Mouse (Mus musculus) stomach, embryonic 16.5 days (tissue): ENCODE data around the gene Txlnb. TPM values are rescaled to one million over a fixed set of nuclear protein-coding genes. Genes with fewer than 3 reads are reported as not detected.
"Not testable (repeated sequence)": the region's sequence is repeated elsewhere in the genome, so short reads cannot be mapped to it uniquely, and the experiment has no call there.

Source experiments
- ATAC-seq: fragments of 200-750 bp; cut with Nextera tagmentation; 2 replicates; pipeline ENCODE4 v1.8.0; 2017; ENCODE audit warnings: moderate number of reproducible peaks, moderate TSS enrichment; ENCODE audit not compliant: insufficient read depth, low FRiP score
- H3K27ac ChIP-seq: fragments of 300-500 bp; sonication (generic); 2 replicates; pipeline ENCODE4 v1.5.1; 2014; ENCODE audit warnings: low read length
- H3K27me3 ChIP-seq: fragments of 300-500 bp; sonication (generic); 2 replicates; pipeline ENCODE4 v1.6.1; 2014; ENCODE audit warnings: low read length, control low read depth, mixed read lengths; ENCODE audit not compliant: control insufficient read depth, insufficient read depth
- H3K36me3 ChIP-seq: fragments of 300-500 bp; sonication (generic); 2 replicates; pipeline ENCODE4 v1.6.1; 2014; ENCODE audit warnings: low read length; ENCODE audit not compliant: control insufficient read depth, insufficient read depth
- H3K4me1 ChIP-seq: fragments of 300-500 bp; sonication (generic); 2 replicates; pipeline ENCODE4 v1.6.1; 2014; ENCODE audit warnings: low read length, control low read depth, mixed read lengths; ENCODE audit not compliant: control insufficient read depth, insufficient read depth
- H3K4me2 ChIP-seq: fragments of 300-500 bp; sonication (generic); 2 replicates; pipeline ENCODE4 v1.6.1; 2014; ENCODE audit warnings: low read depth, low read length, mixed read lengths
- H3K4me3 ChIP-seq: fragments of 300-500 bp; sonication (generic); replicated peaks from 2 replicates; pipeline ENCODE4 v1.5.1; 2014; ENCODE audit warnings: mild to moderate bottlenecking, low read length
- H3K9ac ChIP-seq: fragments of 300-500 bp; sonication (generic); 2 replicates; pipeline ENCODE4 v1.6.1; 2014; ENCODE audit warnings: low read length
- H3K9me3 ChIP-seq: fragments of 300-500 bp; sonication (generic); replicated peaks from 2 replicates; pipeline ENCODE4 v1.6.1; 2016; ENCODE audit warnings: low read length, control low read depth; ENCODE audit not compliant: control insufficient read depth
- WGBS: fragments of 180-500 bp; shearing (Covaris S2); extraction: QIAGEN DNeasy Blood & Tissue Kit; methylation state at CpG from one replicate; pipeline ENCODE4 v1.1.7; 2014; 5-methylcytosine and 5-hydroxymethylcytosine counted together
- polyA plus RNA-seq: library from polyadenylated mRNA; unstranded; fragments of >200 nt; fragmentation: Nextera tagmentation; extraction: Ambion mirVana; gene quantifications from 2 replicates; pipeline ENCODE4 v1.2.1, GENCODE M21; 2015

The Txlnb gene
- polyA plus RNA-seq, 1 experiment from 2014 or later, result 2.5 TPM

- WGBS, result 88% methylated on average over 3 of the region's 3 CpGs
- no peak for ATAC-seq
- Histone ChIP-seq H3K9me3 (no peaks in the 10 kb centered on the region), H3K27ac (no peak overlapping the region), H3K27me3 (no peaks in the 10 kb centered on the region), H3K4me3 (no peak overlapping the region), H3K4me1 (0 out of 2 replicates have a peak, but pooled peaks cover 5% of the 10 kb centered on the region), H3K9ac (no peak overlapping the region), H3K4me2 (no peak overlapping the region), H3K36me3 (no peaks in the 10 kb centered on the region)
Observed at GRCm38 (mm10) chr10:17797681-17798080, 1.7 kb downstream of the Txlnb start.

DNA sequence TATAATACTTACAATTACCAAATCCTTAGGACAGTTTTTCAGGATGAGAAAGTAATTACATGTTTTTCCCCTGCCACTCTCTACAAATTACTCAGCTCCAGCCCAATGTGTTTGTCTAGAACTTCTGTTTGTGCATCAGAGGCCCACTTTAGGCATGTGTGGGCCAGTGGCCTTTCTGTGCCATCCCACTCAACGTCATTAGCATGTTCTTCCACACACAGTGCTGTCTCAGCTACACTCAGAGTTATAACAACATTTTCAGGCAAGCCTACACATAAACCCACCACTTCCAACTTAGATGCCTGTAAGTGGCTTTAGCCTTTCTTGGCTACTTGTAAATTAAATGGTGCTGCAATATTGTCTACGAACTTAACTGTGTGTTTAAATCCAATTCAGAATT lies 5.8 kb downstream of the Txlnb start:
- WGBS, result 73% methylated on average over 2 of the region's 2 CpGs
- Histone ChIP-seq H3K4me2 (no peak overlapping the region), H3K9me3 (no peaks in the 10 kb centered on the region), H3K27ac (no peak overlapping the region), H3K27me3 (no peaks in the 10 kb centered on the region), H3K36me3 (no peaks in the 10 kb centered on the region), H3K9ac (no peak overlapping the region), H3K4me3 (no peak overlapping the region), H3K4me1 (0 out of 2 replicates have a peak, but pooled peaks cover 3% of the 10 kb centered on the region)
- no peak for ATAC-seq

DNA sequence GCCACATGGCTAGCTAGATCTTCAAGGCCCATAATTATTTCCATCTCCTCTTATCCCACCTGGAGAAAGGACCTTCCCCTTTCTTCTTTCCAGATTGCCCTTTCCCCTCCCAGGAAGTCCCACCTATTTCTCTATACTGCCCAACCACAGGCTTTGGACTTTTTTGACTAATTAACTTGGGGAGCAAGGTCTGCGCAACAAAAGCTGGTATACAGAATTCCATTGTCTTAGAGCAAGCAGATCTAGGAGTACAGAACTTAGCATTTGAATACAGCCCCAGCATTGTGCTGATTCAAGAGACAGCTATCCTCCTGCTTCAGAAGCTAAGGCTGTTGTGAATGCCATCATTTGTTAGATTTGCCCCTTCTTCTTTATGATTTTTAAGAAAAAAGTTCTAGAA lies 12.5 kb downstream of the Txlnb start:
- WGBS, result 95% methylated on average over 1 of the region's 1 CpGs
- Histone ChIP-seq H3K27me3 (no peaks in the 10 kb centered on the region), H3K9ac (no peak overlapping the region), H3K27ac (no peak overlapping the region), H3K36me3 (no peaks in the 10 kb centered on the region), H3K9me3 (no peaks in the 10 kb centered on the region), H3K4me1 (no peaks in the 10 kb centered on the region), H3K4me2 (no peak overlapping the region), H3K4me3 (no peak overlapping the region)
- ATAC-seq, result no peak

DNA sequence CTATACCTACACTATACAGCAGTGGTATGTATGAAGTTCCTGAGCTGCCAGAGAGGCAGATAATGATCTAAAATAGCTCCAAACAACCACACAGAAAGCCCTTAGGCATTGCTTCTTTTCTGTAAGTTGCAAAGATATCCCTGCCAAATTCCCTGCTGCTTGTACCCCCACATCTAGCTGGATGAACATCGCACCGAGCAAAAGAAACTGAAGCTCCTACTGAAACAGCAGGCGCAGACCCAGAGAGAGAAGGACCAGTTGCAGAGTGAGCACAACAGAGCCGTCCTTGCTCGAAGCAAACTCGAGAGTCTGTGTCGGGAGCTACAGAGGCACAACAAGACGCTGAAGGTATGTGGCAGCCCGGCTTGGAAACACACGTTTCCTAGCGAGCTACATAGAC lies 19.0 kb downstream of the Txlnb start:
- no peaks in the 10 kb centered on the region for H3K9me3 ChIP-seq
- 73% methylated on average over 11 of the region's 11 CpGs for WGBS
- no peak for ATAC-seq
- no peak overlapping the region for H3K4me3 ChIP-seq
- no peaks in the 10 kb centered on the region for H3K36me3 ChIP-seq
- no peak overlapping the region for H3K4me2 ChIP-seq
- no peak overlapping the region for H3K27ac ChIP-seq
- no peaks in the 10 kb centered on the region for H3K27me3 ChIP-seq
- no peaks in the 10 kb centered on the region for H3K4me1 ChIP-seq
- H3K9ac ChIP-seq, result no peak overlapping the region

DNA sequence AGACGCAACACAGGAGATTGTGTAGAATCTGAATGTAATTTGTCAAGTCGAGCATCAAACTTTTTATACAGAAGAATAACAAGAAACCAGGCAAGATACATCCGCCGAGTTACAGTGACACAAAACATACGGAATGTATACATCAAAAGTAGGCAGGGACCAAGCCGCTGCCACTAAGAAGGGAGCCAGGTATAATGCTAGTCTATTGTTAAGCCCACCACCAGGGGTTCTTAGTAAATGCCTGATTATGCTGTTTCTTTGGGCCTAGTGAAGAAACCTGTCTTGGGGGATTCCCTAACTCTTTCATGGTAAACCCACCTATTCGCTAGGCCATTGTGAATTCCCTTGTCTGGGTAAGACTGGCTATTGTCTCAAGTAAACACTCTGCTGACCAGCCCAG lies 24.4 kb downstream of the Txlnb start:
- H3K27me3 ChIP-seq, ATAC-seq, H3K4me3 ChIP-seq, H3K4me2 ChIP-seq, H3K27ac ChIP-seq, H3K36me3 ChIP-seq, H3K9ac ChIP-seq, H3K4me1 ChIP-seq, H3K9me3 ChIP-seq: not testable (repeated sequence)
- WGBS, result 93% methylated on average over 7 of the region's 7 CpGs

DNA sequence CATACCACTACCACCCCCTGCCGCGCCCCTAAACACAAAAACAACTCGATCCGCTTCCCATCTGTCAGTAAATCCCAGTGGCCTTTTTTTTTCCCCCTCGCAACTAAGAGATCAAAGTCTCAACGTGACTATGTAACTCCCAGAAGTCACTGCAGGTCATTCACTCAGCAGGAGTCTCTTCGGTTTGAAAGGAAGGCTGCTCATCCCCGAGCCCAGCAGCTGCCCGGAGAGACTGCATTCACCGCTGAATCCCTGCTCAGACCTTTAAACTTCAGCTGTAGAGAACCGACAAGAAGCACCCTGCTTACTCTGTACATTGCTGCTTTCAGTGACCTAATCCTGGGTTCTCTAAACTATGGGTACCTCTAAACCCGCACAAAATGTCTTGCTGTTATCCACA lies 31.4 kb downstream of the Txlnb start:
- peak overlapping the region; percentile 49 for H3K9ac ChIP-seq
- H3K4me1 ChIP-seq, result no peaks in the 10 kb centered on the region
- no peaks in the 10 kb centered on the region for H3K27me3 ChIP-seq
- H3K27ac ChIP-seq, result no peak overlapping the region
- H3K9me3 ChIP-seq, result no peaks in the 10 kb centered on the region
- H3K36me3 ChIP-seq, result no peaks in the 10 kb centered on the region
- no peak for ATAC-seq
- H3K4me2 ChIP-seq, result peak overlapping the region; percentile 21; the same call in 1 of the 2 replicates
- H3K4me3 ChIP-seq, result no peak overlapping the region
- 7% methylated on average over 12 of the region's 12 CpGs for WGBS

- H3K9ac ChIP-seq, result no peak overlapping the region
- H3K9me3 ChIP-seq, result no peaks in the 10 kb centered on the region
- no peaks in the 10 kb centered on the region for H3K4me1 ChIP-seq
- no peak overlapping the region for H3K4me3 ChIP-seq
- 70% methylated on average over 4 of the region's 4 CpGs for WGBS
- H3K27ac ChIP-seq, result no peak overlapping the region
- no peaks in the 10 kb centered on the region for H3K36me3 ChIP-seq
- no peaks in the 10 kb centered on the region for H3K27me3 ChIP-seq
- ATAC-seq, result no peak
- H3K4me2 ChIP-seq, result no peak overlapping the region
Observed at GRCm38 (mm10) chr10:17829205-17829604, 33.2 kb downstream of the Txlnb start.

DNA sequence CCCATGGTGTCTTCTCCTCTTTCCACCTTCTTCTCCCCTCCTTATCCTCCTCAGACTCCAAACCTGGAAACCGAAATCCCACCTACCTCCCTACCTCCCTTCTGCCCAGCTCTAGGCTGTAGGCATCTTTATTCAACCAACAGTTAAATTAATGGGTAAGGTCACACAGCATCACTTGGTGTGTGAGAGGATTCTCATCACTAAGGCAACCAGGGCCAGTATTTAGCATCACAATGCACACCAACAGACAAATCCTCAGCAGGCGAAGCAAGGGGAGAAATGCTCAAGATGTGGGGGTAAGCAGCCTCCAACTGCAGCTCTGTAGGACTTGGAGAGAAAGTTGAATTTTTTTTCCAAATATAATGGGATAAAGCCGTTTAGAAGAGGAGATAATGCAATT lies 35.0 kb downstream of the Txlnb start:
- H3K27me3 ChIP-seq, result no peaks in the 10 kb centered on the region
- no peak overlapping the region for H3K27ac ChIP-seq
- H3K4me1 ChIP-seq, result no peaks in the 10 kb centered on the region
- no peak for ATAC-seq
- no peaks in the 10 kb centered on the region for H3K9me3 ChIP-seq
- H3K4me2 ChIP-seq, result no peak overlapping the region
- H3K36me3 ChIP-seq, result no peaks in the 10 kb centered on the region
- H3K4me3 ChIP-seq, result no peak overlapping the region
- no peak overlapping the region for H3K9ac ChIP-seq
- WGBS, result 68% methylated on average over 3 of the region's 3 CpGs

DNA sequence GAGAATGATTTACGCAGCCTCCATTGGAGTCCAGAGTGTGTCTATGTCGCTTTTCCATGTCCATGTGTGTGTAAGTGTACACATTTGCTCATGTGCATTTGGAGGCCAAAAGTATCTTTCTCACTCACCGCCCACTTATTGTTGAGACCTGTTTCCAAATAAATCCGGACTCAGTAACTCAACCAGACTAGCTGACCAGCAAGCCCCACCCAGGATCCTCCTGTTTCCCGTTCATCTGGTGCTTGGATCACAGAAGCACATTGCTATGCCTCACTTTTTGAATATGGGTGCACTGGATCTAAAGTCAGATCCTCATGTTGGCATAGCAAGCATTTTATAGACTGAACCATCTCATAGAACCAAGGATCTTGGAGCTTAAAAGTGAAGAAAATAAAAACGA lies 39.0 kb downstream of the Txlnb start:
- no peaks in the 10 kb centered on the region for H3K9me3 ChIP-seq
- WGBS, result 77% methylated on average over 6 of the region's 6 CpGs

DNA sequence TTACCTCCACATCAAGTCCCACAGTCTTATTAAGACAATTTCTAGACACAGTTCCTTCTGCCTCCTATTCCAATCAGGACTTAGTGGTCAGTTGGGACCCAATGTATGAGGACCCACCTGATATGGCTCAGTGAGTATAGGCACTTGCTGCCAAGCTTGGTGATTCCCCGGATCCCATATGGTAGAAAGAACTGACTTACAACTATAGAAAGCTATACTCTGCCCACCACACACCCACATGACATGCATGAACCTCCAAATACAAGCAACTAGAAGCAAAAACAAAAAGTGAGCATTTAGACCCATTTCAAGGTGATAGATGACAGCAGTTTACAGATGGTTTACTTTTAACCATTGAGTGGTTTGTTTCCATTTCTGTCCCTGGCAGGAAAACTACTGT lies 40.2 kb downstream of the Txlnb start:
- Histone ChIP-seq H3K27me3 (no peaks in the 10 kb centered on the region), H3K9ac (no peak overlapping the region), H3K4me1 (no peaks in the 10 kb centered on the region), H3K4me3 (no peak overlapping the region), H3K36me3 (no peaks in the 10 kb centered on the region), H3K4me2 (no peak overlapping the region), H3K27ac (no peak overlapping the region), H3K9me3 (no peaks in the 10 kb centered on the region)
- no peak for ATAC-seq
- 87% methylated on average over 1 of the region's 1 CpGs for whole genome bisulfite sequencing

More for the DNA sequence above, 39.0 kb downstream of the Txlnb start:
- H3K27ac ChIP-seq, result no peak overlapping the region
- H3K4me3 ChIP-seq, result no peak overlapping the region
- no peak overlapping the region for H3K4me2 ChIP-seq
- ATAC-seq, result no peak
- no peak overlapping the region for H3K9ac ChIP-seq
- no peaks in the 10 kb centered on the region for H3K36me3 ChIP-seq
- H3K4me1 ChIP-seq, result no peaks in the 10 kb centered on the region
- no peaks in the 10 kb centered on the region for H3K27me3 ChIP-seq
